Mouse (Mus musculus): Measurements from ENCODE around the gene Phlda1. TPM values are rescaled to one million over a fixed set of nuclear protein-coding genes. Genes with fewer than 3 reads are reported as not detected.

Gene Phlda1
- polyA plus RNA-seq, 1 experiment from 2014 or later: 43.4 TPM

GRCm38 (mm10) chr10:111516804-111517436, 10.8 kb downstream of the Phlda1 start:
- Histone ChIP-seq H3K27ac (replicated peaks) (peak overlapping the region; percentile 53; the same call in 1 of the 2 replicates), H3K27me3 (no peaks in the 10 kb centered on the region), H3K9me3 (replicated peaks) (no peaks in the 10 kb centered on the region), H3K36me3 (no peaks in the 10 kb centered on the region), H3K4me2 (replicated peaks) (no peak overlapping the region), H3K9ac (no peak overlapping the region), H3K4me3 (replicated peaks) (no peak overlapping the region), H3K4me1 (peaks cover 17% of the 10 kb centered on the region; the same call in 1 of the 2 replicates)
- no peak for ATAC-seq (ENCODE audit: insufficient number of reproducible peaks, low FRiP score, low TSS enrichment, low read depth)
- 72% methylated on average over 8 of the region's 8 CpGs for WGBS

- H3K9me3 ChIP-seq (replicated peaks): no peaks in the 10 kb centered on the region
- WGBS: 79% methylated on average over 4 of the region's 4 CpGs
- H3K4me3 ChIP-seq (replicated peaks): no peak overlapping the region
- no peak overlapping the region for H3K9ac ChIP-seq
- ATAC-seq (ENCODE audit: insufficient number of reproducible peaks, low FRiP score, low TSS enrichment, low read depth): no peak
- H3K36me3 ChIP-seq: no peaks in the 10 kb centered on the region
- H3K4me2 ChIP-seq (replicated peaks): no peak overlapping the region
- H3K4me1 ChIP-seq: peaks cover 17% of the 10 kb centered on the region; the same call in 1 of the 2 replicates
- H3K27ac ChIP-seq (replicated peaks): no peak overlapping the region
- no peaks in the 10 kb centered on the region for H3K27me3 ChIP-seq
Measured at GRCm38 (mm10) chr10:111518350-111518749, 12.3 kb downstream of the Phlda1 start.

- H3K9ac ChIP-seq: no peak overlapping the region
- ATAC-seq (ENCODE audit: insufficient number of reproducible peaks, low FRiP score, low TSS enrichment, low read depth): no peak
- H3K27me3 ChIP-seq: no peaks in the 10 kb centered on the region
- 0 out of 2 replicates have a peak overlapping the region, but pooled peaks have one; percentile 2 for H3K4me2 ChIP-seq (replicated peaks)
- 49% methylated on average over 24 of the region's 24 CpGs for WGBS
- no peaks in the 10 kb centered on the region for H3K9me3 ChIP-seq (replicated peaks)
- no peak overlapping the region for H3K4me3 ChIP-seq (replicated peaks)
- peaks cover 17% of the 10 kb centered on the region; the same call in 1 of the 2 replicates for H3K4me1 ChIP-seq
- no peaks in the 10 kb centered on the region for H3K36me3 ChIP-seq
- H3K27ac ChIP-seq (replicated peaks): no peak overlapping the region
Measured at GRCm38 (mm10) chr10:111519620-111520370, 13.7 kb downstream of the Phlda1 start.

DNA sequence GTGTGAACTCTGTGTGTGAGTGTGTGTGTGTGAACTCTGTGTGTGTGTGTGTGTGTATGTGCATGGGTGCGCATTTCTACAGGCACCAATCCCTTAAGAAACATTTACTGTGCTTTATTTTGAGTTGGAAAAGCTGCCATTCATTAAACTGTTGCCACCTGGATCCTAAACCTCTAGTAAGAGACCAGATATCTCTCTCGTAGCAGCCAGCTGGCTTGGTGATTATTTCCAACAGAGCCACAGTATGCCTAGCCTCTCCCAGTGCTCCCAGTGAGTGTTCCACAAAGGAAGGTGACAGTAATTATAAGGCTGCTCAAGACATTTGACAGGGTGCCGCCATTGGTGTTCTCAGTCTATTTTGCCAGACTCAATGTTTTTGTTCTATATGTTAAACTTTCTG, 14.5 kb downstream of the Phlda1 start:
- H3K36me3 ChIP-seq: no peaks in the 10 kb centered on the region
- 64% methylated on average over 3 of the region's 3 CpGs for WGBS
- H3K4me3 ChIP-seq (replicated peaks): no peak overlapping the region
- H3K4me1 ChIP-seq: peaks cover 13% of the 10 kb centered on the region; the same call in 1 of the 2 replicates
- no peak overlapping the region for H3K4me2 ChIP-seq (replicated peaks)
- H3K9ac ChIP-seq: no peak overlapping the region
- no peaks in the 10 kb centered on the region for H3K27me3 ChIP-seq
- ATAC-seq (ENCODE audit: insufficient number of reproducible peaks, low FRiP score, low TSS enrichment, low read depth): no peak
- no peak overlapping the region for H3K27ac ChIP-seq (replicated peaks)
- no peaks in the 10 kb centered on the region for H3K9me3 ChIP-seq (replicated peaks)

DNA sequence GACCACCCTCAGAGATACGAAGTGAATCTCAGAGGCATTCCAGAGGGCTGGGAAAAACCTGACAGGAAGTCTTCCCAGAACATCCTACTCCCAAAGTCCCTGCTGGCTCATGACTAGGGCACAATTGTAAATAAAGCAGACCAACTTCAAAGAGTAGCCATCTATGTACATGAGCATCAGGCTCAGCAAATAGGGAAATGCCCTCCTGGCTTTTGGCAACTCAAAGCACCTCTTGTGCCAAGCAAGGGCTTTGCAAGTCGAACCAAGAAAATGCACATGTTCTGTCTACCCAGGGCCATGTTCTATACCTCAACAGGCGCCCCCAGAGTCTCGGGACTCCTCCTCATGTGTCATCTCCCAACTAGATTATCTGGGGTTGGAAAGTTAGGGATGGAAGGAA, 15.6 kb downstream of the Phlda1 start:
- peaks cover 9% of the 10 kb centered on the region for H3K4me1 ChIP-seq
- H3K4me2 ChIP-seq (replicated peaks): no peak overlapping the region
- no peaks in the 10 kb centered on the region for H3K36me3 ChIP-seq
- H3K27ac ChIP-seq (replicated peaks): no peak overlapping the region
- no peak overlapping the region for H3K9ac ChIP-seq
- 49% methylated on average over 4 of the region's 4 CpGs for WGBS
- no peak for ATAC-seq (ENCODE audit: insufficient number of reproducible peaks, low FRiP score, low TSS enrichment, low read depth)
- H3K4me3 ChIP-seq (replicated peaks): no peak overlapping the region
- H3K9me3 ChIP-seq (replicated peaks): no peaks in the 10 kb centered on the region
- H3K27me3 ChIP-seq: no peaks in the 10 kb centered on the region

DNA sequence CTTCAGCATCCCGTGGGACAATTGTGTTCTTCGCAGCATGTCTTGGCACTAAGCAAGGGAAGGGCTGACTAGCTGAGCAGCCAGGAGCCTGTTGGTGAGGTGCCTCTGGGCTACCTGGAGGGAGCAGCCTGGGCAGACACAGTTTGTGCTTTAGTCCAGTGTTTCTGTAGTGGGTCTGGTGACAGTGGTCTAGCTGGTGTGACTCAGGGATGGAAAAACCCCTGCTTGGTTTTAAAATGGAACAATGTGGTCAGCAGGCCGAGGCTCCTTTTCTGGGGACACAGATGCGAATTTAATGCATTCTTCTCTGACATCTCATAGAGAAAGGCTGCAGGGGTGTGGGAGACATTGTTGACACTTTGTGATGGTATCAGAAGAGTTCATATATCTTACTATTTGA, 16.1 kb downstream of the Phlda1 start:
- H3K27ac ChIP-seq (replicated peaks): no peak overlapping the region
- 75% methylated on average over 4 of the region's 4 CpGs for WGBS
- no peaks in the 10 kb centered on the region for H3K36me3 ChIP-seq
- no peak overlapping the region for H3K9ac ChIP-seq
- no peak for ATAC-seq (ENCODE audit: insufficient number of reproducible peaks, low FRiP score, low TSS enrichment, low read depth)
- H3K9me3 ChIP-seq (replicated peaks): no peaks in the 10 kb centered on the region
- H3K4me2 ChIP-seq (replicated peaks): no peak overlapping the region
- H3K27me3 ChIP-seq: no peaks in the 10 kb centered on the region
- peaks cover 9% of the 10 kb centered on the region for H3K4me1 ChIP-seq
- H3K4me3 ChIP-seq (replicated peaks): no peak overlapping the region

DNA sequence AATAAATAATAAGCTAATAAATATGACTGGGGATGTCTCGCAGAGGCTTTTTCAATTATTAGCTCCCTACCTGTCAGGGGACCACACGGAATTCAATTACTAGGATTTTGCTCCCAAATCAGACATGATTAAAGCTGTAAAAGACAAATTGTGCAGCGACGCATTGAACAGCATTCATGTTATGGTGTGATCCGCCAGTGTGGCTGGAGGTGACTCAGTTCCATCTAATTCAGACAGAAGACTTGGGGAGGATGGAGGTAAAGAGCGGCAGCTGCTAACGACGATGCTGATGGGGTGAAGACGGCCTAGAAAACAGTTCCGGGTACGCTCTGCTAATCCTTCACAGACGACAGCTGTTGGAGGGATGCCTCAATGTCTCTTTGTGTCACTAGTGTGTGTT, 17.8 kb downstream of the Phlda1 start:
- H3K4me3 ChIP-seq (replicated peaks): no peak overlapping the region
- 70% methylated on average over 12 of the region's 12 CpGs for WGBS
- no peaks in the 10 kb centered on the region for H3K27me3 ChIP-seq

GRCm38 (mm10) chr10:111527057-111527456, 21.0 kb downstream of the Phlda1 start:
- Histone ChIP-seq H3K27me3 (no peaks in the 10 kb centered on the region), H3K9ac (no peak overlapping the region), H3K27ac (replicated peaks) (no peak overlapping the region), H3K4me3 (replicated peaks) (no peak overlapping the region), H3K4me2 (replicated peaks) (no peak overlapping the region), H3K4me1 (peaks cover 8% of the 10 kb centered on the region; the same call in 1 of the 2 replicates), H3K9me3 (replicated peaks) (no peaks in the 10 kb centered on the region), H3K36me3 (no peaks in the 10 kb centered on the region)
- WGBS: 49% methylated on average over 5 of the region's 5 CpGs
- ATAC-seq (ENCODE audit: insufficient number of reproducible peaks, low FRiP score, low TSS enrichment, low read depth): no peak; the same call in 1 of the 2 replicates

More for the DNA sequence above, 17.8 kb downstream of the Phlda1 start:
- no peaks in the 10 kb centered on the region for H3K9me3 ChIP-seq (replicated peaks)
- H3K36me3 ChIP-seq: no peaks in the 10 kb centered on the region
- no peak overlapping the region for H3K4me2 ChIP-seq (replicated peaks)
- no peak for ATAC-seq (ENCODE audit: insufficient number of reproducible peaks, low FRiP score, low TSS enrichment, low read depth)
- peaks cover 8% of the 10 kb centered on the region; the same call in 1 of the 2 replicates for H3K4me1 ChIP-seq
- H3K9ac ChIP-seq: no peak overlapping the region
- no peak overlapping the region for H3K27ac ChIP-seq (replicated peaks)

DNA sequence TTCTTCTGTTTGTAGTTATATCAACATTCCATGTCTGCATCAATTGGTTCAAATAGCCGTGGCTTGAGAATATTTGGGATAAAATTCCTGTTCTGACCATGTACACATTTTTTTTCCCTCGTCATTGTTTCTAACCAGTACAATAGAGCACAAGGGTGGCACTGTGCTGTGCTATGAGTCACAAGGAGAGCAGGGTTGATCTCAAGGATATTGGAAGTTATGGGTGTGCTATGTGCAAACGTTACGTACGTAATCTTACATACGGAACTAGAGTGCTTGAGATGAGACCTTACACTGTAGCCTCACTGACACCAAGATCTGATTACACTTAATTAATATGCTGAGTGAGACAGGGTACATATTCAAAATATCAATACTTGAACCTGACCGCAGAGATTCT, 21.5 kb downstream of the Phlda1 start:
- 76% methylated on average over 7 of the region's 7 CpGs for WGBS
- no peak overlapping the region for H3K27ac ChIP-seq (replicated peaks)
- peaks cover 8% of the 10 kb centered on the region; the same call in 1 of the 2 replicates for H3K4me1 ChIP-seq
- H3K36me3 ChIP-seq: no peaks in the 10 kb centered on the region
- no peak for ATAC-seq (ENCODE audit: insufficient number of reproducible peaks, low FRiP score, low TSS enrichment, low read depth)
- H3K4me3 ChIP-seq (replicated peaks): no peak overlapping the region
- H3K4me2 ChIP-seq (replicated peaks): no peak overlapping the region
- H3K27me3 ChIP-seq: no peaks in the 10 kb centered on the region
- H3K9ac ChIP-seq: no peak overlapping the region
- no peaks in the 10 kb centered on the region for H3K9me3 ChIP-seq (replicated peaks)

- ATAC-seq (ENCODE audit: insufficient number of reproducible peaks, low FRiP score, low TSS enrichment, low read depth): no peak
- no peaks in the 10 kb centered on the region for H3K9me3 ChIP-seq (replicated peaks)
- H3K9ac ChIP-seq: no peak overlapping the region
- peaks cover 8% of the 10 kb centered on the region; the same call in 1 of the 2 replicates for H3K4me1 ChIP-seq
- 45% methylated on average over 4 of the region's 4 CpGs for WGBS
- H3K27ac ChIP-seq (replicated peaks): no peak overlapping the region
- H3K4me3 ChIP-seq (replicated peaks): no peak overlapping the region
- no peaks in the 10 kb centered on the region for H3K27me3 ChIP-seq
- H3K4me2 ChIP-seq (replicated peaks): no peak overlapping the region
- H3K36me3 ChIP-seq: no peaks in the 10 kb centered on the region
Measured at GRCm38 (mm10) chr10:111528283-111528682, 22.2 kb downstream of the Phlda1 start.

GRCm38 (mm10) chr10:111530398-111530797, 24.3 kb downstream of the Phlda1 start:
- no peak for ATAC-seq (ENCODE audit: insufficient number of reproducible peaks, low FRiP score, low TSS enrichment, low read depth)
- H3K9me3 ChIP-seq (replicated peaks): no peaks in the 10 kb centered on the region
- H3K27me3 ChIP-seq: no peaks in the 10 kb centered on the region
- H3K4me1 ChIP-seq: peaks cover 11% of the 10 kb centered on the region; the same call in 1 of the 2 replicates
- no peak overlapping the region for H3K9ac ChIP-seq
- no peaks in the 10 kb centered on the region for H3K36me3 ChIP-seq
- no peak overlapping the region for H3K4me3 ChIP-seq (replicated peaks)
- H3K4me2 ChIP-seq (replicated peaks): no peak overlapping the region
- no peak overlapping the region for H3K27ac ChIP-seq (replicated peaks)
- whole genome bisulfite sequencing: 78% methylated on average over 7 of the region's 7 CpGs

All from embryonic facial prominence, embryonic 15.5 days (tissue).